Mouse (Mus musculus): Measurements from ENCODE around the gene Alg1.

Alg1 gene

GRCm38 (mm10) chr16:5232982-5233381 lies 439 bp upstream of the Alg1 start:
- no peak for DNase-seq (ENCODE audit: extremely low read depth, low read depth, low spot score)

GRCm38 (mm10) chr16:5242355-5242754 lies 8.9 kb downstream of the Alg1 start:
- no peak for DNase-seq (ENCODE audit: extremely low read depth, low read depth, low spot score)

GRCm38 (mm10) chr16:5242882-5243281 lies 9.5 kb downstream of the Alg1 start:
- DNase-seq (ENCODE audit: extremely low read depth, low read depth, low spot score), result no peak

GRCm38 (mm10) chr16:5244411-5244810 lies 11.0 kb downstream of the Alg1 start:
- DNase-seq (ENCODE audit: extremely low read depth, low read depth, low spot score), result no peak

GRCm38 (mm10) chr16:5250891-5251290 lies 17.5 kb downstream of the Alg1 start:
- DNase-seq (ENCODE audit: extremely low read depth, low read depth, low spot score), result no peak

- no peak for DNase-seq (ENCODE audit: extremely low read depth, low read depth, low spot score)
These were observed 18.8 kb downstream of the Alg1 start for GRCm38 (mm10) chr16:5252260-5252659.

- peak; percentile 28 for DNase-seq (ENCODE audit: extremely low read depth, low read depth, low spot score)
These were observed 21.1 kb downstream of the Alg1 start for GRCm38 (mm10) chr16:5254346-5255025.

- DNase-seq (ENCODE audit: extremely low read depth, low read depth, low spot score), result no peak
These were observed 21.8 kb downstream of the Alg1 start for GRCm38 (mm10) chr16:5255081-5255740.

- peak; percentile 58 for DNase-seq (ENCODE audit: extremely low read depth, low read depth, low spot score)
These were observed 22.5 kb downstream of the Alg1 start, which contains the start of gene Eef2kmt for GRCm38 (mm10) chr16:5255779-5256496. Eef2kmt (minus strand) TSS chr16:5255983.

- no peak for DNase-seq (ENCODE audit: extremely low read depth, low read depth, low spot score)
These were observed 29.7 kb downstream of the Alg1 start for GRCm38 (mm10) chr16:5263156-5263555.

GRCm38 (mm10) chr16:5263926-5264325 lies 30.5 kb downstream of the Alg1 start:
- no peak for DNase-seq (ENCODE audit: extremely low read depth, low read depth, low spot score)

- DNase-seq (ENCODE audit: extremely low read depth, low read depth, low spot score), result no peak
These were observed 38.1 kb downstream of the Alg1 start for GRCm38 (mm10) chr16:5271411-5272035.

- DNase-seq (ENCODE audit: extremely low read depth, low read depth, low spot score), result no peak
These were observed 39.0 kb downstream of the Alg1 start for GRCm38 (mm10) chr16:5272371-5272770.

- no peak for DNase-seq (ENCODE audit: extremely low read depth, low read depth, low spot score)
These were observed 46.3 kb downstream of the Alg1 start for GRCm38 (mm10) chr16:5279571-5280222.

GRCm38 (mm10) chr16:5282686-5283085 lies 49.3 kb downstream of the Alg1 start:
- no peak for DNase-seq (ENCODE audit: extremely low read depth, low read depth, low spot score)

GRCm38 (mm10) chr16:5285376-5285775 lies 52.0 kb downstream of the Alg1 start:
- DNase-seq (ENCODE audit: extremely low read depth, low read depth, low spot score), result no peak

Data from fat pad, adult 2 months (tissue).